Mouse (Mus musculus): Measurements from ENCODE around the gene Pced1b.

GRCm38 (mm10) chr15:97315422-97315757 lies 68.5 kb downstream of the Pced1b start:
- TF ChIP-seq CTCF (IDR thresholded peaks at IDR 0.05; ENCODE audit: low read depth) (no peak), EP300 (IDR thresholded peaks at IDR 0.05; ENCODE audit: low read depth) (no peak)
